Mouse (Mus musculus) MEL (cell line): ENCODE measurements at regions not wholly inside any gene's neighbourhood (a gene's known extent, or its start where the extent isn't known, plus 50 kb on each side); places are given as distances from the start of the nearest gene placed in this dataset.

Experiments
- DNase-seq: peaks from one replicate; pipeline ENCODE4 v3.0.0; 2011; ENCODE audit warnings: low read depth, low spot score
- H3K27ac ChIP-seq: 2 replicates; pipeline ENCODE4 v1.5.1; 2012; ENCODE audit warnings: low read depth, mild to moderate bottlenecking, control low read depth, low read length, moderate library complexity; ENCODE audit not compliant: control insufficient read depth
- H3K27me3 ChIP-seq, 2 experiments: fragments of 150-350 bp in 1 of 2; sonication (generic) in 1 of 2; 2 replicates each; pipeline ENCODE4 v1.6.1; 2012; ENCODE audit warnings: low read length in 2 of 2, mild to moderate bottlenecking in 2 of 2, improper control_type of control experiment in 1 of 2, moderate library complexity in 1 of 2; ENCODE audit not compliant: insufficient read depth in 2 of 2, control insufficient read depth in 1 of 2
- H3K36me3 ChIP-seq, 2 experiments: 2 replicates each; pipeline ENCODE4 v1.6.1; 2012 to 2014; ENCODE audit warnings: low read length in 2 of 2, improper control_type of control experiment in 1 of 2, inconsistent platforms in 1 of 2, mild to moderate bottlenecking in 1 of 2; ENCODE audit not compliant: insufficient read depth in 2 of 2, control insufficient read depth in 1 of 2
- H3K4me1 ChIP-seq, 2 experiments: fragments of 150-350 bp in 1 of 2; sonication (generic) in 1 of 2; 2 replicates each; pipeline ENCODE4 v1.6.1; 2012; ENCODE audit warnings: low read length in 2 of 2, improper control_type of control experiment in 1 of 2, mild to moderate bottlenecking in 1 of 2; ENCODE audit not compliant: insufficient read depth in 2 of 2, control insufficient read depth in 1 of 2
- H3K4me3 ChIP-seq, 2 experiments: fragments of 150-350 bp in 1 of 2; sonication (generic) in 1 of 2; 2 replicates each; pipeline ENCODE4 v1.5.1; 2012; ENCODE audit warnings: low read depth in 2 of 2, low read length in 2 of 2, mild to moderate bottlenecking in 2 of 2, moderate library complexity in 2 of 2, control low read depth in 1 of 2, improper control_type of control experiment in 1 of 2; ENCODE audit not compliant: control insufficient read depth in 1 of 2, insufficient read depth in 1 of 2
- H3K79me2 ChIP-seq: 2 replicates; pipeline ENCODE4 v1.6.1; 2012; ENCODE audit warnings: mild to moderate bottlenecking, low read length, moderate library complexity; ENCODE audit not compliant: control insufficient read depth, poor library complexity, insufficient read depth
- H3K9ac ChIP-seq: 2 replicates; pipeline ENCODE4 v1.6.1; 2012; ENCODE audit warnings: low read depth, mild to moderate bottlenecking, control low read depth, low read length, moderate library complexity; ENCODE audit not compliant: control insufficient read depth, poor library complexity, severe bottlenecking
- H3K9me3 ChIP-seq: fragments of 150-350 bp; sonication (generic); replicated peaks from 2 replicates; pipeline ENCODE4 v1.6.1; 2012; ENCODE audit warnings: mild to moderate bottlenecking, low read length, improper control_type of control experiment, moderate library complexity; ENCODE audit not compliant: insufficient read depth
- CHD2 ChIP-seq: IDR thresholded peaks from 2 replicates; pipeline ENCODE4 v1.6.1; 2011; ENCODE audit warnings: low read length, improper control_type of control experiment
- CTCF ChIP-seq, 3 experiments: IDR thresholded peaks in 2 of 3; conservative IDR thresholded peaks in 1 of 3; 2 replicates each; pipeline ENCODE4 v1.5.1; 2011 to 2012; ENCODE audit warnings: low read length in 3 of 3, low read depth in 2 of 3, mild to moderate bottlenecking in 2 of 3, improper control_type of control experiment in 1 of 3, inconsistent platforms in 1 of 3, mixed read lengths in 1 of 3, moderate library complexity in 1 of 3; ENCODE audit not compliant: control insufficient read depth in 1 of 3, insufficient read depth in 1 of 3, poor library complexity in 1 of 3, severe bottlenecking in 1 of 3
- E2F4 ChIP-seq: IDR thresholded peaks from 2 replicates; pipeline ENCODE4 v1.6.1; 2011; ENCODE audit warnings: low read depth, low read length, improper control_type of control experiment, borderline replicate concordance
- ELF1 ChIP-seq: IDR thresholded peaks from 2 replicates; pipeline ENCODE4 v1.6.1; 2014; ENCODE audit warnings: low read depth, mild to moderate bottlenecking, inconsistent platforms, low read length, improper control_type of control experiment, moderate library complexity
- GATA1 ChIP-seq: IDR thresholded peaks from 2 replicates; pipeline ENCODE4 v1.6.1; 2011; ENCODE audit warnings: low read depth, low read length, improper control_type of control experiment
- JUND ChIP-seq: IDR thresholded peaks from 2 replicates; pipeline ENCODE4 v1.6.1; 2011; ENCODE audit warnings: low read depth, mild to moderate bottlenecking, improper control_type of control experiment, low read length
- MEF2A ChIP-seq: IDR thresholded peaks from 2 replicates; pipeline ENCODE4 v1.6.1; 2014; ENCODE audit warnings: low read depth, mild to moderate bottlenecking, inconsistent platforms, low read length, improper control_type of control experiment; ENCODE audit not compliant: poor library complexity, insufficient replicate concordance, severe bottlenecking; ENCODE audit errors: extremely low read depth
- MYB ChIP-seq: IDR thresholded peaks from 2 replicates; pipeline ENCODE4 v1.6.1; 2011; ENCODE audit warnings: mild to moderate bottlenecking, low read depth, low read length, improper control_type of control experiment
- MYC ChIP-seq: IDR thresholded peaks from 2 replicates; pipeline ENCODE4 v1.6.1; 2011; ENCODE audit warnings: low read depth, mild to moderate bottlenecking, low read length, improper control_type of control experiment, moderate library complexity
- NELFE ChIP-seq: IDR thresholded peaks from 2 replicates; pipeline ENCODE4 v1.6.1; 2011; ENCODE audit warnings: low read depth, low read length, improper control_type of control experiment
- POLR2A ChIP-seq, 2 experiments: IDR thresholded peaks; 2 replicates each; pipeline ENCODE4 v1.6.1; 2011 to 2012; ENCODE audit warnings: low read length in 2 of 2, mild to moderate bottlenecking in 2 of 2, control low read depth in 1 of 2, improper control_type of control experiment in 1 of 2, low read depth in 1 of 2, moderate library complexity in 1 of 2; ENCODE audit not compliant: control insufficient read depth in 1 of 2, insufficient read depth in 1 of 2, poor library complexity in 1 of 2
- RAD21 ChIP-seq: IDR thresholded peaks from 2 replicates; pipeline ENCODE4 v1.6.1; 2011; ENCODE audit warnings: mild to moderate bottlenecking, low read depth, low read length, improper control_type of control experiment
- SMC3 ChIP-seq: IDR thresholded peaks from 2 replicates; pipeline ENCODE4 v1.6.1; 2011; ENCODE audit warnings: low read depth, low read length, improper control_type of control experiment
- TAL1 ChIP-seq: IDR thresholded peaks from 2 replicates; pipeline ENCODE4 v1.6.1; 2012; ENCODE audit warnings: mild to moderate bottlenecking, inconsistent platforms, low read length, moderate library complexity, mixed read lengths
- TBP ChIP-seq: IDR thresholded peaks from 2 replicates; pipeline ENCODE4 v1.8.0; 2011; ENCODE audit warnings: low read depth, low read length, improper control_type of control experiment
- UBTF ChIP-seq: IDR thresholded peaks from 2 replicates; pipeline ENCODE4 v1.6.1; 2012; ENCODE audit warnings: low read depth, mild to moderate bottlenecking, inconsistent platforms, low read length, improper control_type of control experiment, moderate library complexity, borderline replicate concordance; ENCODE audit not compliant: insufficient read depth
- USF2 ChIP-seq, 2 experiments: IDR thresholded peaks; 2 replicates each; pipeline ENCODE4 v1.6.1; 2011 to 2012; ENCODE audit warnings: improper control_type of control experiment in 2 of 2, low read length in 2 of 2, borderline replicate concordance in 1 of 2, inconsistent platforms in 1 of 2, low read depth in 1 of 2, mild to moderate bottlenecking in 1 of 2; ENCODE audit not compliant: insufficient read depth in 1 of 2
- ZC3H11A ChIP-seq: IDR thresholded peaks from 2 replicates; pipeline ENCODE4 v1.6.1; 2012; ENCODE audit warnings: low read depth, mild to moderate bottlenecking, inconsistent platforms, low read length, improper control_type of control experiment
- ZKSCAN1 ChIP-seq: IDR thresholded peaks from 2 replicates; pipeline ENCODE4 v1.6.1; 2012; ENCODE audit warnings: low read depth, mild to moderate bottlenecking, inconsistent platforms, low read length, improper control_type of control experiment, moderate library complexity
- ZNF384 ChIP-seq: IDR thresholded peaks from 2 replicates; pipeline ENCODE4 v1.6.1; 2012; ENCODE audit warnings: low read depth, mild to moderate bottlenecking, inconsistent platforms, low read length, improper control_type of control experiment

- Histone ChIP-seq H3K9ac (no peak overlapping the region), H3K9me3 (no peaks in the 10 kb centered on the region), H3K4me3 (no peak overlapping the region), H3K4me1 (no peaks in the 10 kb centered on the region; a peak in 1 of 4 replicates), H3K79me2 (no peaks in the 10 kb centered on the region), H3K27me3 (no peaks in the 10 kb centered on the region), H3K27ac (no peak overlapping the region), H3K36me3 (no peaks in the 10 kb centered on the region)
- DNase-seq, result peak; percentile 63
- TF ChIP-seq TBP (no peak), POLR2A (IDR thresholded peaks at IDR 0.05; ENCODE audit: control insufficient read depth in 1 of 2, insufficient read depth in 1 of 2, low read depth in 1 of 2, low read length in 2 of 2, poor library complexity in 1 of 2) (no peak), ZNF384 (peak; percentile 33; the same call in 1 of the 2 replicates), CTCF (IDR thresholded peaks at IDR 0.05 in 2 of 3, conservative IDR thresholded peaks at IDR 0.05 in 1 of 3; ENCODE audit: control insufficient read depth in 1 of 3, insufficient read depth in 1 of 3, low read depth in 2 of 3, low read length in 3 of 3, poor library complexity in 1 of 3, severe bottlenecking in 1 of 3) (peak; percentile 55 to 83 (median 68)), SMC3 (peak; percentile 67), MYB (no peak), ZKSCAN1 (no peak), TAL1 (no peak), ELF1 (no peak), MYC (no peak), E2F4 (no peak), ZC3H11A (peak; percentile 56), UBTF (no peak), CHD2 (no peak), NELFE (no peak), JUND (no peak), GATA1 (no peak), RAD21 (peak; percentile 62), MEF2A (no peak)
These were observed 82.8 kb upstream of the Rasgrf1 start for GRCm38 (mm10) chr9:89826712-89827548.

- H3K79me2 ChIP-seq, result no peaks in the 10 kb centered on the region
- TF ChIP-seq SMC3 (no peak), USF2 (IDR thresholded peaks at IDR 0.05; ENCODE audit: borderline replicate concordance in 1 of 2, insufficient read depth in 1 of 2, low read depth in 1 of 2, low read length in 2 of 2) (no peak), ZNF384 (no peak)
- TF ChIP-seq, all 39 proteins: peak for 0
- Histone ChIP-seq H3K27ac (no peak overlapping the region), H3K9ac (no peak overlapping the region), H3K4me1 (no peaks in the 10 kb centered on the region; a peak in 1 of 4 replicates), H3K9me3 (no peaks in the 10 kb centered on the region), H3K36me3 (no peaks in the 10 kb centered on the region), H3K27me3 (no peaks in the 10 kb centered on the region), H3K4me3 (no peak overlapping the region)
- DNase-seq, result no peak
These were observed 83.6 kb upstream of the Ankrd34c start for GRCm38 (mm10) chr9:89821853-89822243.
